Mouse (Mus musculus) limb, embryonic 12.5 days (tissue): ENCODE data around the gene Gm36028. TPM values are rescaled to one million over a fixed set of nuclear protein-coding genes. Genes with fewer than 3 reads are reported as not detected.
A peak's percentile ranks its signal among the peaks of the same experiment; 100 is the strongest.

ENCODE experiments used
- ATAC-seq: fragments of 200-750 bp; cut with Nextera tagmentation; 2 replicates; pipeline ENCODE4 v1.8.0; 2017; ENCODE audit warnings: low read depth, moderate TSS enrichment; ENCODE audit not compliant: insufficient number of reproducible peaks, insufficient read depth, low FRiP score, low TSS enrichment
- H3K27ac ChIP-seq: fragments of 300-500 bp; sonication (generic); 2 replicates; pipeline ENCODE4 v1.5.1; 2016; ENCODE audit warnings: mild to moderate bottlenecking, moderate library complexity
- H3K27me3 ChIP-seq: fragments of 300-500 bp; sonication (generic); 2 replicates; pipeline ENCODE4 v1.6.1; 2016; ENCODE audit warnings: mild to moderate bottlenecking, moderate library complexity
- H3K36me3 ChIP-seq: fragments of 300-500 bp; sonication (generic); 2 replicates; pipeline ENCODE4 v1.6.1; 2016; ENCODE audit warnings: mild to moderate bottlenecking, moderate library complexity
- H3K4me1 ChIP-seq: fragments of 300-500 bp; sonication (generic); replicated peaks from 2 replicates; pipeline ENCODE4 v1.6.1; 2016
- H3K4me2 ChIP-seq: fragments of 300-500 bp; sonication (generic); 2 replicates; pipeline ENCODE4 v1.6.1; 2016; ENCODE audit warnings: mild to moderate bottlenecking, moderate library complexity
- H3K4me3 ChIP-seq: fragments of 300-500 bp; sonication (generic); replicated peaks from 2 replicates; pipeline ENCODE4 v1.5.1; 2016; ENCODE audit warnings: mild to moderate bottlenecking
- H3K9ac ChIP-seq: fragments of 300-500 bp; sonication (generic); replicated peaks from 2 replicates; pipeline ENCODE4 v1.6.1; 2016; ENCODE audit warnings: mild to moderate bottlenecking, moderate library complexity
- H3K9me3 ChIP-seq: fragments of 300-500 bp; sonication (generic); 2 replicates; pipeline ENCODE4 v1.6.1; 2016; ENCODE audit warnings: mild to moderate bottlenecking, moderate library complexity
- WGBS: fragments of 180-500 bp; shearing (Covaris S2); methylation state at CpG from one replicate; pipeline ENCODE4 v1.1.7; 2016; 5-methylcytosine and 5-hydroxymethylcytosine counted together
- polyA plus RNA-seq: library from polyadenylated mRNA; unstranded; fragments of >200 nt; fragmentation: Nextera tagmentation; extraction: Ambion mirVana; gene quantifications from 2 replicates; pipeline ENCODE4 v1.2.1, GENCODE M21; 2016

The Gm36028 gene
- polyA plus RNA-seq: 0.19 TPM in 2 replicates

DNA sequence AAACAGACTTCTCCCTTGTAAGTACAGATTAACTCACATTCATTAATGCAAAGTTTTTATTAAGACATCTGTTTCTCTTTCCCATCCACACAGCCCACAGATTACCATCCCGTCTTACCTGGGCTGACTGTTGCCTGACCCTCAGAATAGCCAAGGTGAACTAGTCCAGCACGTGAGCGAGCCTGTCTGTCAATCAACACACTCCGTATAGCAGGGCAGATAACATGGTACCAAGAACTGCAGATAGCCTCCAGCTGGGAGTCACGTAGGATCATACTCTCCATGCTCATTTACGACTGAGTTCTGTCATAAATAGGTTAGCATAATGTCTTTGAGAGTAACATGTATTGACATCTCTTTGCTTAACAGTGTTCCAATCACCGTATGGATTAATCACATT lies at the start of gene Gm36028:
TSS of gene Gm36028 (minus strand) at position 118 of the 400 bp plus-strand sequence.
- H3K4me3 ChIP-seq: no peak within 1 kb of the TSS
- 83% methylated on average over 7 of the region's 7 CpGs for WGBS
- peaks cover 4% of the 10 kb centered on the region; the same call in 1 of the 2 replicates for H3K9me3 ChIP-seq
- H3K4me1 ChIP-seq: no peaks in the 10 kb centered on the region
- no peak within 1 kb of the TSS for H3K27ac ChIP-seq
- H3K36me3 ChIP-seq: no peaks in the 10 kb centered on the region
- H3K4me2 ChIP-seq: no peak within 1 kb of the TSS
- H3K27me3 ChIP-seq: no peaks in the 10 kb centered on the region
- no peak for ATAC-seq
- H3K9ac ChIP-seq: no peak within 1 kb of the TSS

DNA sequence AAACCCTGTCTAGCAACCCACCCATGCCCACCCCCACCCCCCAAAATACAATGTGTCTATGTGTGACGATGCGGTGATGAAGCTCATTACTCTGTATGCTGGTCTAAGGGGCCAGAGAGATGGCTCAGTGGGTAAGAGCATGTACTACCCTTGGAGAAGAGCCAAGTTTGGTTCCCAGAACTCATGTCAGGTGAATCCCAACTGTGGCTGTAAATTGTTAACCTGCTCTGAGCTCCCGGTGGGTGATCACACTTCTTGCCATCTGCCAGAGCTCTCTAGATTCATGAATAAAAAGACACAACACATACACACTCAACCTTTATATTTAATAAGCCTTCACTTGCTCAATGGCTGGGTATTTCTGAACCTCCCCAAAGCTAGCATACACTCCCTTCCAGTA lies 45.5 kb upstream of the Gm36028 start:
- H3K27ac ChIP-seq: no peak overlapping the region
- H3K9me3 ChIP-seq: no peaks in the 10 kb centered on the region
- no peak for ATAC-seq
- H3K9ac ChIP-seq: no peak overlapping the region
- H3K4me2 ChIP-seq: no peak overlapping the region
- H3K27me3 ChIP-seq: no peaks in the 10 kb centered on the region
- H3K4me1 ChIP-seq: peaks cover 7% of the 10 kb centered on the region; the same call in 1 of the 2 replicates
- no peaks in the 10 kb centered on the region for H3K36me3 ChIP-seq
- WGBS: 91% methylated on average over 3 of the region's 3 CpGs
- no peak overlapping the region for H3K4me3 ChIP-seq

DNA sequence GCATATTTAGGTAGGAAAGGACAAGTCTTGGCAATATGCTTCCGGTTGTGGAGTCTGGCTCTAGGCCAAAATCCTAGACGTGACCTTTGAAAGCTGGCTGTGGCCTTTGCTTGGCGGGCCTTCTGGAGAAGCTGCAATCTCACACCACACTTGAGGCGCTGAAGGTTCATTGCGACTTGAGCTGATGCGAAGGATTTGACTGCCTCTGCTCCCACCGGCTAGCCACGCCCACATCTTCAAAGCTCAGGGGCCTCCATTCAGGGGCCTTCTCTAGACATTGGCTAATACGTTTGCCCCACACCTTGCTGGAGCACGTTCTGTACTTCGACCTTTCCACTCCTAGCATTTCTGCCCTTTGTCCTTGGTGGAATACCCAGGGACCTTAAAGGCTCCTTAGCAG lies 40.4 kb upstream of the Gm36028 start:
- H3K27me3 ChIP-seq: no peaks in the 10 kb centered on the region
- ATAC-seq: no peak
- 29% methylated on average over 11 of the region's 11 CpGs for WGBS
- H3K4me1 ChIP-seq: peaks cover 30% of the 10 kb centered on the region
- H3K36me3 ChIP-seq: no peaks in the 10 kb centered on the region
- no peaks in the 10 kb centered on the region for H3K9me3 ChIP-seq
- no peak overlapping the region for H3K4me3 ChIP-seq
- H3K9ac ChIP-seq: no peak overlapping the region
- no peak overlapping the region for H3K27ac ChIP-seq
- no peak overlapping the region for H3K4me2 ChIP-seq

DNA sequence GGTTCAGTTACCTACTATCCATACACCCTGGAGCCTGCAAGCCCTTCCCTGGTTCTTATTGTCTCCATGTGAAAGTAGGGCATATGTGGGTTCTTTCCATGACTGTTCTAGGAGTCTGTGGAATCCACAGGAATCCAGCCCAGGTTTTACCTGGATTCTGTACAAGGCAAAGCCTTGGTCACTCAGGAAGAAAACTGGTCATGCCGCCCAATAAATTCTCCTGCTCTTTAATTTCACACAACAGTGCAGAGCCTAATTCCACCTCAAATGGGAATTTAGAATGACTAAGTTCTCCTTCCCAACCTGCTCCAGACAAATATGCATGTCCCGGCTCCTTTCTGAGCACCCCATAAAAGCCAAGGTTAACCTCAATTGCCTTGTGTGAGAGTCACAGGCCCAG lies 38.4 kb upstream of the Gm36028 start:
- peak overlapping the region; percentile 18; the same call in 1 of the 2 replicates for H3K27ac ChIP-seq
- H3K9me3 ChIP-seq: no peaks in the 10 kb centered on the region
- H3K4me1 ChIP-seq: peaks cover 30% of the 10 kb centered on the region
- peak; percentile 63; the same call in 1 of the 2 replicates for ATAC-seq
- no peak overlapping the region for H3K4me3 ChIP-seq
- no peak overlapping the region for H3K9ac ChIP-seq
- WGBS: 3% methylated on average over 2 of the region's 2 CpGs
- peak overlapping the region; percentile 30; the same call in 1 of the 2 replicates for H3K4me2 ChIP-seq
- H3K27me3 ChIP-seq: no peaks in the 10 kb centered on the region
- no peaks in the 10 kb centered on the region for H3K36me3 ChIP-seq

DNA sequence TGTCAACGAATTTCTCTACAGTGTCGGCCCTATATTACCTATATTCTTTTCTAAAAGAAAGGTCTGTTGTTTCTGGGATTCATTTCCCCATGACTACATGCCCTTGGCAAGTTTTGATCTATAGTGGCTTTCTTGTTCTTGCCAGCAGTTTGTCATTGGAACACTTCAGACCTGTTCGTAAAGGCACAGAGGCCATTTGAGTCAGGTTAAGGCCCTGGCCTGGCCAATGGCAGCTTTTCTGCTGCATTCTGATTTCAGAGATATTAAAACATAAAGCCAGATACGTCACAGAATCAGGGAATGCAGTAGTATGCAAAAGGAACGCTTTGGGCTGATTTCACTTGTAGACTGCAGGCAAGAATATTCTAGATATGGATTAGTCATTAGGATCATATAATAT lies 37.8 kb upstream of the Gm36028 start:
- no peak overlapping the region for H3K4me2 ChIP-seq
- H3K9me3 ChIP-seq: no peaks in the 10 kb centered on the region
- 70% methylated on average over 5 of the region's 5 CpGs for WGBS
- H3K4me1 ChIP-seq: peaks cover 30% of the 10 kb centered on the region
- peak overlapping the region; percentile 76 for H3K27ac ChIP-seq
- no peaks in the 10 kb centered on the region for H3K27me3 ChIP-seq
- ATAC-seq: no peak
- H3K9ac ChIP-seq: no peak overlapping the region
- H3K36me3 ChIP-seq: no peaks in the 10 kb centered on the region
- H3K4me3 ChIP-seq: no peak overlapping the region

DNA sequence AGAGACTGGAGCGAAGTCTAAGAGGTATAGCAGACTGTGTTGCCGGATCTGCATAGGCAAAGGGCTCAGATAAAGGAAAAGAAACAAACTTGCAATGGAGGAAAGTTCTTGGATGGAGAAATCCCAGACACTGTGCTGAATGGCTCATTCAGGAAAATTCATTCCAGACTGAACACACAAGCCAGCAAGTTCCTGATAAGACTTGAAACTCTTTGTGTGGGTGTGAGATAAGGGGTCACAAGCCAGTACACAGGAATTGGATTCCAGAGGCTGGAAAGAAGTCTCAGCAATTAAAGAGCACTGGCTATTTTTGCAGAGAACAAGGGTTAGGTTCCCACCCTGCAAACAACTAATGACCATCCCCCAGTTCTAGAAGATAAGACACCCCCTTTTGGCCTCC lies 33.0 kb upstream of the Gm36028 start:
- ATAC-seq: no peak
- WGBS: 86% methylated on average over 2 of the region's 2 CpGs

DNA sequence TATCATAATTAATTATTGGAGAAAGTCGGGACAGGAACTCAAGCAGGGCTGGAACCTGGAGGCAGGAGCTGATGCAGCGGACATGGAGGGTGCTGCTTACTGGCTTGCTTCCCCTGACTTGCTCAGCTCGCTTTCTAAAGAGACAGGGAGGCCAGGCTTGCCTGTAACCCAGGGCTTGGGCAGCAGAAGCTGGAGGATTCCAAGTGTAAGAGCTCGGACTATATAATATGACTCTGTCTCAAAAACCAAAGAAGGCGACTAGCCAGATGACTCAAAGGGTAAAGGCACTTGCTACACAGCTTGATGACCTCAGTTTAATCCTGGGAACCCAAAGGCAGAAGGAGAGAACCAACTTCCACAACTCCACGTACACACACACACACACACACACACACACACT lies 32.4 kb upstream of the Gm36028 start:
- peaks cover 9% of the 10 kb centered on the region; the same call in 1 of the 2 replicates for H3K36me3 ChIP-seq
- H3K9ac ChIP-seq: no peak overlapping the region
- no peak for ATAC-seq
- 43% methylated on average over 6 of the region's 6 CpGs for WGBS
- peak overlapping the region; percentile 77 for H3K27ac ChIP-seq
- no peaks in the 10 kb centered on the region for H3K27me3 ChIP-seq
- H3K4me3 ChIP-seq: no peak overlapping the region
- peaks cover 24% of the 10 kb centered on the region for H3K4me1 ChIP-seq
- no peak overlapping the region for H3K4me2 ChIP-seq
- no peaks in the 10 kb centered on the region; the same call in 1 of the 2 replicates for H3K9me3 ChIP-seq

More for the DNA sequence above, 33.0 kb upstream of the Gm36028 start:
- Histone ChIP-seq H3K4me3 (no peak overlapping the region), H3K4me2 (no peak overlapping the region), H3K27me3 (no peaks in the 10 kb centered on the region), H3K9ac (no peak overlapping the region), H3K4me1 (peaks cover 30% of the 10 kb centered on the region), H3K36me3 (peaks cover 6% of the 10 kb centered on the region; the same call in 1 of the 2 replicates), H3K27ac (no peak overlapping the region), H3K9me3 (no peaks in the 10 kb centered on the region; the same call in 1 of the 2 replicates)

DNA sequence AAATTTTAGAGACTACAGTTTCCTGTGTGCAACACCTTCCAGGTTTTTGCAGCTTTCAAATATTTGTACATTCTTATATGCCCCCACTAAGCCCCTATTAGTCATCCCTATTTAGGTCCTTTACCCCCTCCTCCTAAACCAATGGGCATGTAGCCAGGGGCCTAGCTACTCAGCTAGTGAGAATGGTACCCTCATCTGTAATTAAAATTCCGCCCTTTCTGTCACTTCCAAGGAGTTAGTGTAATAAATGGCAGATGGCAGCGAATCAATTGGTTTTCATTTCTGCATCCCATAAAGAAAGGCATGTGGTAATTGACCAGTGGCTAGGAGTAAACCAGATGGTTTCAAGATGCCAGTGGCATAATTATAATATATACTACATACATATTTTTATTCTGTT lies 31.7 kb upstream of the Gm36028 start:
- Histone ChIP-seq H3K9ac (no peak overlapping the region), H3K4me2 (no peak overlapping the region)
- no peak for ATAC-seq

DNA sequence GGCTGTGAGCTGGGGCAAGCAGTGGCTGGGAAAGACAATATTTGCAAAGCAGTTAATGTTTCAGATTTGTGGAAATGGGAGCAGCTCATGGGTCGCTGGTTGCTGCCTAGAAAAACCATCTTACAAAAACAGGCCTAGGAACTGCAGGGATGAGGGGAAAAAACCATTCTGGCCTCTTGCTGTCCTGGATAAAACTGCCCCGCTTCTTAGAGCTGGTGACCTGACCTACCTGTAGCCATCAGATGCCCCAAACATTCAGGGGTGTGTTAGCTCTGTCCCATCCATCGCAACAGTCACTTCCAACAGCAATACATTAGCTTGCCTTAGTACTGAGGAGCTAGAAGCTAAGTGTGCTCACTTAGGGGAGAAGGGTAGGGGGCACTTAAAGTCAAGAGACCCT lies 28.0 kb upstream of the Gm36028 start:
- peaks cover 14% of the 10 kb centered on the region for H3K4me1 ChIP-seq
- H3K27ac ChIP-seq: no peak overlapping the region
- no peak for ATAC-seq
- 90% methylated on average over 3 of the region's 3 CpGs for WGBS
- H3K4me3 ChIP-seq: no peak overlapping the region
- H3K36me3 ChIP-seq: peaks cover 13% of the 10 kb centered on the region; the same call in 1 of the 2 replicates
- H3K9me3 ChIP-seq: no peaks in the 10 kb centered on the region; the same call in 1 of the 2 replicates
- no peaks in the 10 kb centered on the region for H3K27me3 ChIP-seq
- no peak overlapping the region for H3K9ac ChIP-seq
- H3K4me2 ChIP-seq: no peak overlapping the region

More for the DNA sequence above, 31.7 kb upstream of the Gm36028 start:
- peak overlapping the region; percentile 77; the same call in 1 of the 2 replicates for H3K27ac ChIP-seq
- 16% methylated on average over 2 of the region's 2 CpGs for WGBS
- no peaks in the 10 kb centered on the region for H3K27me3 ChIP-seq
- peaks cover 19% of the 10 kb centered on the region for H3K4me1 ChIP-seq
- H3K9me3 ChIP-seq: no peaks in the 10 kb centered on the region; the same call in 1 of the 2 replicates
- H3K4me3 ChIP-seq: no peak overlapping the region
- H3K36me3 ChIP-seq: peaks cover 9% of the 10 kb centered on the region; the same call in 1 of the 2 replicates

DNA sequence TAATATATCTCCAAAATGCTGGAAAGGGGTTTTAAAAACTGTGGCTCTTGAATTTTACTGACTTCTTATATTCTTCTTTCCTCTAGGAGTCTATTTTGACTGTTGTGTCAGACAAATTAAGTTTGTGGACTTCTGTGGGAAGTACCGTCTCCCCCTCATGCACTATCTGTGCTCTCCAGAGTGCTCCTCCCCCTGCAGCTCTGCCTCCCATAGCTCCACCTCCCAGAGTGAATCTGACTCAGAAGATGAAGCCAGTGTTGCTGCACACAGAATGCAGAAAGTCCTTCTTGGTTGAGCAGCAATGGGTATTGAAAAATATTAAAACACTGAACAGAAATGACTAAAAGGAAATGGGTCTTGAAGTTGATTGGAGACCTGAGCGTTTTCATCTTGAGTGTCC lies 20.2 kb upstream of the Gm36028 start:
- ATAC-seq: no peak
- Histone ChIP-seq H3K4me1 (no peaks in the 10 kb centered on the region; the same call in 1 of the 2 replicates), H3K9ac (no peak overlapping the region), H3K4me2 (no peak overlapping the region), H3K27ac (no peak overlapping the region), H3K4me3 (no peak overlapping the region), H3K36me3 (peaks cover 75% of the 10 kb centered on the region), H3K27me3 (no peaks in the 10 kb centered on the region), H3K9me3 (no peaks in the 10 kb centered on the region)
- WGBS: 89% methylated on average over 2 of the region's 2 CpGs

DNA sequence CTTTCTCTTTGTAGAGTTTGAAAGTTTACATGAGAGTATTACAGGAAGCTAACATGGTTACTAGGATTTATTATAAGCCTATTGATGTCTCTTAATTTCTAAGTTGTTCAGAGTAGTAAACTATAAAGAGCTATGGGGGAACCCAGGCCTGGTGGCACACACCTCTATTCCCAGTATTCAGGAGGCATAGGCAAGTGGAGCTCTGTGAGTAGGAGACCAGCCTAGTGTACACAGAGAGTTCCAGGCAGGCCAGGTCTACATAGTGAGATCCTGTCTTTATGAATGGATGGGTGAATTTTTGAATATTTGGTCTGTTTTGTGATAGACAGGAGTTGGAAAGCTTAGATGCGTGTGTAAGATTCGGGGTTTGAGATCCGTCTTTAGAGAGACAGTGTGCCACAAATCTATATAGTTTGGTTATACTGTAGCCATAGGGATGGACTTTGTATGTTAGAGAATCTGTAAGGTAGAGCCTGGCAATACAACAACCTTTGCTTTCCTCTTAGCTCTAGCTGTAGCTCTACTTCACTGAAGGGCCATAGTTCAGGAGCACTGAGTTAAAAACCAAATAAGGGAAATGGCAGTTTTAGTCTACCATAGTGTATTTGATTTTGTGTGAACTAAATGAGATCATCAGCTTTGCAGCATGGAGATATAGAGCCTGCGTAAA lies 18.9 kb upstream of the Gm36028 start:
- Histone ChIP-seq H3K9ac (no peak overlapping the region), H3K27ac (no peak overlapping the region), H3K27me3 (no peaks in the 10 kb centered on the region), H3K9me3 (no peaks in the 10 kb centered on the region), H3K4me1 (no peaks in the 10 kb centered on the region; the same call in 1 of the 2 replicates), H3K4me3 (no peak overlapping the region), H3K4me2 (no peak overlapping the region), H3K36me3 (peaks cover 75% of the 10 kb centered on the region)
- ATAC-seq: no peak
- 97% methylated on average over 4 of the region's 4 CpGs for WGBS
